Mouse (Mus musculus): ENCODE data around the gene Gon7.

GRCm38 (mm10) chr12:102776035-102776434, 18.4 kb upstream of the Gon7 start:
- TF ChIP-seq CTCF (IDR thresholded peaks at IDR 0.05; ENCODE audit: borderline replicate concordance, insufficient read depth, low read depth, low read length), result no peak
- TF ChIP-seq POLR2A (IDR thresholded peaks at IDR 0.05; ENCODE audit: borderline replicate concordance, insufficient read depth, low read length), result no peak
